In genomic region chr6:21985732-21986540, GRCm38 (mm10) we compare ENCODE assay signal across 9 mouse cellular contexts. TPM values are rescaled to one million over a fixed set of nuclear protein-coding genes. Genes with fewer than 3 reads are reported as not detected.
DNase-seq lines count a peak whose midpoint lies in the region; ATAC-seq and TF ChIP-seq lines count a peak whose summit lies in the region.
"Had no signal": no experiment of that assay in that cellular context is flagged by ENCODE, and none has a peak within 500 bp of the region (broad histone marks: within the 10 kb centered on the region; RNA-seq: fewer than 3 reads in every experiment).

TSS of gene Cped1 (plus strand) at chr6:21985916.

- H3K9me3 ChIP-seq in intestine, embryonic 14.5 days (ENCODE audit: control insufficient read depth, low read length) = no peaks in the 10 kb centered on the region
- H3K9me3 ChIP-seq in liver, postnatal 0 days (ENCODE audit: low read length) = no peaks in the 10 kb centered on the region
- no peaks in the 10 kb centered on the region for H3K9me3 ChIP-seq in neural tube, embryonic 13.5 days

- peak within 1 kb of the TSS; percentile 56 for H3K4me3 ChIP-seq in layer of hippocampus, adult 2 months
- peak within 1 kb of the TSS; percentile 53 for H3K4me3 ChIP-seq in intestine, embryonic 14.5 days (ENCODE audit: low read depth, low read length)
- peak within 1 kb of the TSS; percentile 54 for H3K4me3 ChIP-seq in liver, postnatal 0 days (ENCODE audit: low read depth, low read length)
- peak within 1 kb of the TSS; percentile 44 for H3K4me3 ChIP-seq in neural tube, embryonic 13.5 days

- no peak for TF ChIP-seq EP300 in liver, postnatal 0 days (IDR thresholded peaks at IDR 0.05; ENCODE audit: low read depth)

- peak within 1 kb of the TSS; percentile 92 for H3K4me2 ChIP-seq in intestine, embryonic 14.5 days (ENCODE audit: low read length)
- peak within 1 kb of the TSS; percentile 73 for H3K4me2 ChIP-seq in liver, postnatal 0 days (ENCODE audit: low read depth, low read length)
- peak within 1 kb of the TSS; percentile 87 for H3K4me2 ChIP-seq in neural tube, embryonic 13.5 days

- no peak for TF ChIP-seq CTCF in layer of hippocampus, adult 2 months (conservative IDR thresholded peaks at IDR 0.05)
- no peak for TF ChIP-seq CTCF in liver, postnatal 0 days (IDR thresholded peaks at IDR 0.05; ENCODE audit: low read depth)

- peak within 1 kb of the TSS; percentile 59 for H3K9ac ChIP-seq in intestine, embryonic 14.5 days (ENCODE audit: low read length)
- peak within 1 kb of the TSS; percentile 56 for H3K9ac ChIP-seq in liver, postnatal 0 days (replicated peaks)
- H3K9ac ChIP-seq in neural tube, embryonic 13.5 days = peak within 1 kb of the TSS; percentile 63

- no peaks in the 10 kb centered on the region for H3K27me3 ChIP-seq in intestine, embryonic 14.5 days (replicated peaks; ENCODE audit: control insufficient read depth, insufficient read depth, low read length)
- H3K27me3 ChIP-seq in liver, postnatal 0 days (ENCODE audit: insufficient read depth, low read length) = 0 out of 2 replicates have a peak, but pooled peaks cover 4% of the 10 kb centered on the region
- peaks cover 34% of the 10 kb centered on the region for H3K27me3 ChIP-seq in neural tube, embryonic 13.5 days

- H3K36me3 ChIP-seq in intestine, embryonic 14.5 days (ENCODE audit: control insufficient read depth, insufficient read depth, low read length) = no peaks in the 10 kb centered on the region
- no peaks in the 10 kb centered on the region for H3K36me3 ChIP-seq in liver, postnatal 0 days (replicated peaks; ENCODE audit: insufficient read depth, low read length)
- no peaks in the 10 kb centered on the region for H3K36me3 ChIP-seq in neural tube, embryonic 13.5 days

- WGBS in intestine, embryonic 14.5 days = 1% methylated on average over 38 of the region's 38 CpGs
- WGBS in liver, postnatal 0 days (ENCODE audit: insufficient replicate concordance) = 1% methylated on average over 38 of the region's 38 CpGs
- under 1% methylated on average over 38 of the region's 38 CpGs for WGBS in neural tube, embryonic 13.5 days

- DNase-seq in layer of hippocampus, adult 2 months (ENCODE audit: low spot score in 2 of 2) = no peak
- DNase-seq in layer of hippocampus, postnatal 25 days (ENCODE audit: extremely low spot score in 1 of 2, low spot score in 1 of 2) = no peak
- peak; percentile 45 to 63 for DNase-seq in cerebellum, postnatal 25 days
- DNase-seq in gastrocnemius, postnatal 4 days (ENCODE audit: low spot score in 2 of 2) = peak; percentile 51 to 74
- DNase-seq in intestine, embryonic 14.5 days (ENCODE audit: low spot score) = peak; percentile 85
- DNase-seq in liver, postnatal 0 days = peak; percentile 71
- DNase-seq in yolk sac, embryonic 10.5 days (ENCODE audit: low spot score) = peak; percentile 51

- H3K4me1 ChIP-seq in intestine, embryonic 14.5 days (replicated peaks; ENCODE audit: control insufficient read depth, insufficient read depth, low read length) = no peaks in the 10 kb centered on the region
- peaks cover 4% of the 10 kb centered on the region; the same call in 1 of the 2 replicates for H3K4me1 ChIP-seq in liver, postnatal 0 days (ENCODE audit: insufficient read depth)
- peaks cover 18% of the 10 kb centered on the region for H3K4me1 ChIP-seq in neural tube, embryonic 13.5 days (replicated peaks)

- ATAC-seq in intestine, embryonic 14.5 days (replicated peaks; ENCODE audit: low FRiP score, low TSS enrichment, low read depth) = peak; percentile 61
- peak; percentile 78 for ATAC-seq in liver, postnatal 0 days
- peak; percentile 75 for ATAC-seq in neural tube, embryonic 13.5 days (ENCODE audit: low read depth)

- no peak within 1 kb of the TSS; the same call in 1 of the 2 replicates for H3K27ac ChIP-seq in layer of hippocampus, adult 2 months
- peak within 1 kb of the TSS; percentile 69 for H3K27ac ChIP-seq in intestine, embryonic 14.5 days (ENCODE audit: low read depth)
- peak within 1 kb of the TSS; percentile 87 for H3K27ac ChIP-seq in liver, postnatal 0 days (ENCODE audit: low read depth)
- no peak within 1 kb of the TSS for H3K27ac ChIP-seq in neural tube, embryonic 13.5 days (replicated peaks)

RNA-seq across cellular contexts. Expression of gene Cped1, which starts in this region (rescaled TPM):
- 1 to 10 TPM; 2.5 to 3.5 TPM for total RNA-seq in layer of hippocampus, adult 2 months (2021)
- total RNA-seq in layer of hippocampus, postnatal 25 days (2021) = 1 to 10 TPM; 1.1 to 1.5 TPM
- total RNA-seq in gastrocnemius, postnatal 4 days (2021) = 10 to 100 TPM; 21.4 to 23.3 TPM
- 35.5 and 38.5 TPM in 2 replicates for polyA plus RNA-seq in intestine, embryonic 14.5 days (2014; fragmentation: Nextera tagmentation; extraction: Ambion mirVana)
- polyA plus RNA-seq in liver, postnatal 0 days (2015; fragmentation: Nextera tagmentation; extraction: Ambion mirVana) = 8.2 and 8.9 TPM in 2 replicates
- polyA plus RNA-seq in neural tube, embryonic 13.5 days (2015; fragmentation: Nextera tagmentation; extraction: Ambion mirVana) = 3.6 and 3.9 TPM in 2 replicates
- total RNA-seq: MEL had no signal

Comparison
In these comparisons a context has a peak if more than half of its experiments do, and no peak if none do; other contexts are left out.
1. RNA of gene Cped1 (total RNA-seq): 21.4 to 23.3 TPM in gastrocnemius, postnatal 4 days; 2.5 to 3.5 TPM in layer of hippocampus, adult 2 months and 1.1 to 1.5 TPM in layer of hippocampus, postnatal 25 days; every median in the first group is over 4 times any median in the second.
2. DNase-seq: peak in cerebellum, postnatal 25 days (2 of 2), gastrocnemius, postnatal 4 days (2 of 2), intestine, embryonic 14.5 days (single experiment), liver, postnatal 0 days (single experiment) and yolk sac, embryonic 10.5 days (single experiment); none in layer of hippocampus, adult 2 months (0 of 2) and layer of hippocampus, postnatal 25 days (0 of 2).
3. H3K27ac ChIP-seq: peak in intestine, embryonic 14.5 days (single experiment) and liver, postnatal 0 days (single experiment); none in layer of hippocampus, adult 2 months (single experiment) and neural tube, embryonic 13.5 days (single experiment).
4. Peak in every context shown above with its lines, with median percentiles within 50 percentile points of each other: H3K4me3 ChIP-seq, ATAC-seq, H3K4me2 ChIP-seq and H3K9ac ChIP-seq.